Mouse (Mus musculus) spleen, adult 12 weeks (tissue): ENCODE measurements around the gene Utp18.
"Not testable (repeated sequence)": the region's sequence is repeated elsewhere in the genome, so short reads cannot be mapped to it uniquely, and the experiment has no call there.

Source experiments
- DNase-seq: peaks from one replicate; pipeline ENCODE4 v3.0.0; 2022; ENCODE audit warnings: low spot score

The Utp18 gene

DNA sequence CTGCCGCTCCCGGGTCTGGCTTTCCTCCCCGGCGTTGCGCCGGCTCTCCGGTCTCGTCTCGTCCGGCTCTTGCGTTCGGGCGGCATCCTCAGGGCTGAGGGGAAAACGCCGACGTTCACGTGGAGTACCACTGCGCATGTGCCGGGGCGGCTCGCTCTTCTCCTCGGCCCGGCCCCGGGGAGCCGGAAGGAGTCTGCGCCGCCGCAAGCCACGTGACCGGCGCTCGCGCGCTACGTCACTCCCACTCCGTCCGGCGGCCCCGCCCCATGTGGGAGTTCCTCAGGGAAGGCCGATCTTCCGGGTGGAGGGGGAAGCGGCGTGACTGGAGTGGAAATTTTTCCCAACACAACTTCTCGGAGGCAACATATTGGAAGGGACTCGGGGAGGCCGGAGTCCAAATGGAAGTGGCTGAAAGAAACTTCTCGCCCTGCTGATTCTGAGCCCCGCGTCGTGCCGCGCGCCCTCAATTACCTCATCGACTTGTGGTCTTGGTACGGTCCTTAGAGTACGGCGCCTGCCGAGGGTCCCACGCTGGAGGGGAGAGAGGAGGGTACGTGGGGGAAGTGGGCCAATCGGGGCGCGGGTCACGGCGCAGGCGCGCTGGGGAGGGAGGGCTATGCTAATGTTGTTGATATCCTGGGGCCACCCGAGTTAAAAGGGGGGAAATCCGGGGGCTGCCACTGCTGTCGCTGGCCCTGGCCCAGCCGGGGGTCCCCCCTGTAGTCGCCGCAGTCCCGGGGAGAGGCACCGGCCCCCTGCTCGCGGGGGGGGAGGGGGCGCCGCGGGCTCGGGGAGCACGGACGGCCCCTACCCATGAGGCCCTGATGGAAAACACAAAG is at the start of gene Utp18, which contains the start of gene Mbtd1:
Gene Utp18 (minus strand): TSS at position 195 of the 839 bp plus-strand sequence.
Gene Mbtd1 (plus strand): TSS at position 281 of the 839 bp plus-strand sequence.
- DNase-seq, result peak; percentile 98

DNA sequence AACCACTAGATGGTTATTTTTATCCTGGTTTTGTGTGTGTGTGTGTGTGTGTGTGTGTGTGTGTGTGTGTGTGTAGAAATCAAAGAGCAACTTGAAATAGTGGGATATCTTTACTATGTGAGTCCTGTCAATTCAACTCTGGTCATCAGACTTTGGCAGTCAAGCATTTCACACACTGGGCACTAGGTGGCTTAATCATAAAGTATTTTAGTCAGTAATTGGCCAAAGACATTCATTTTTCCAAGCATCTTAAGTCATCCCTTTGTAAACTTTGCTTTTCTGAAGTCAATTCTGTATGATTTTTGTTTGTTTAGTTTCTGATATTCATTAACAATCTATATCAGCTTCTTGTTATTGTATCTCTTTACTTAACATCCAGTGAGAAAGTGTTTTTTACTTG is 43.5 kb upstream of the Utp18 start:
- DNase-seq, result no peak

DNA sequence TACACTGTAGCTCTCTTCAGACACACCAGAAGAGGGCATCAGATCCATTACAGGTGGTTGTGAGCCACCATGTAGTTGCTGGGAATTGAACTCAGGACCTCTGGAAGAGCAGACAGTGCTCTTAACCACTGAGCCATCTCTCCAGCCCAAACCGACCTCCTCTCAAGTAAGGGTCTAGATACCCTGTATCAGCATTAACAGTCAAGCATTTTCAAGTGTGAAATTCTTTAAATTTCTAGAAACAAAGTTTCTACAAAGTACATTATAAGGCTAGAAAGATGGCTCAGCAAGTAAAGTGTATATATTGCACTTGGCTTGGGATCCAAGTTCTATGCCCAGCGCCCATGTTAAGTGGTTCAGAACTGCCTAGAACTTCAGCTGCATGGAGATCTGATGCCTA is 29.5 kb upstream of the Utp18 start:
- not testable (repeated sequence) for DNase-seq

DNA sequence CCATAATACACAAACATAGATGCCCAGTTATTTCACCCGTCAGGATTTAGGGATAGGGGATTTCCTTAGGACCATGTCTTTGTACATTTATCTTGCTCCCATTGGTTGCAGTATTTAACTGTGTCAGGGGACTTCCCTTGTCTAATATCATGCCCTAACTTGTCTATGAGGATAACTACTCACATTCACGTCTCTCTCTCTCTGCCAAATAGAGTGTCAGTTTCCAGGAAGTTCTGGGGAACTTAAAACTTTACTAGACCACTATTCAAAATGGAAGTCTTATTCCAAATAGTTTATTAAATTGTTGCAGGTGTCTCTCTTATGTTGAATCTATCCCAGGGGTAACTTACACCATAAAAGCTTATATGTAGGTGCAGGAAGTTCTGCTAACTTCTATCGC is 26.0 kb upstream of the Utp18 start:
- no peak for DNase-seq

DNA sequence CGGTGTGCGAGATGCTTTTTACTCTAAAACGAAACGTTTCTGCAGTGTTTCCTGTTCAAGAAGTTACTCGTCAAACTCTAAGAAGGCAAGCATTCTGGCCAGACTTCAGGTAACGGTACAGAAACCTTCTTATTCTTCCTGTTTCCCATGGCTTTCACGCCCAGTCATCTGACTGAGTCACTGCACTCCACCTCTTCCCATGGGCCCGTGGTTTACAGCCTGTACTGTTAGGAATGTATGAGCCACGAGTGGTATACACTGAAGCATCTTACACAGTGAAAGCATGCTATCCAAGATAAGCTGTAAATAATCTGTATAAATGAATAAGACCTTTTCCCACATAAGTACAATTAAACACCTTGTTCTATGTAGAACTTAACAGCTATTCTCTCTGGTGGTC is 23.3 kb upstream of the Utp18 start:
- DNase-seq, result no peak

DNA sequence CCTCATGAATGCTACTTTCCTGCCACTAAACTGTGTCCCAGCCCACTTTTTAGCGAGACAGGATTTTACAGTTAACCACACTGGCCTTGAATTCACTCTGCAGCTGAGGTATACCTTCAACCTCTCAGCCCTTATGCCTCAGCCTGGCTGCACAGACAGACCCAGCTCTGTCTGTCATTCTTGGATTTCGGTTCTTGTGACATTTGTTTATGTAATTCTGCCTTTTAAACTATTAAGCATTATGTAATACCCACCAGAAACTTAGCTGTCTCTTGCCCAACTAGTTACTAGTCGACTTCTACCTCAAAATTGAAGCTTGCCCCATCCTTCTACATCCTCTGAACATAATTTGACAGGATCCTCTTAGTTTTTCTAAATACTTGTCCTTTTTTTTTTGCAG is 22.3 kb upstream of the Utp18 start:
- DNase-seq, result no peak

DNA sequence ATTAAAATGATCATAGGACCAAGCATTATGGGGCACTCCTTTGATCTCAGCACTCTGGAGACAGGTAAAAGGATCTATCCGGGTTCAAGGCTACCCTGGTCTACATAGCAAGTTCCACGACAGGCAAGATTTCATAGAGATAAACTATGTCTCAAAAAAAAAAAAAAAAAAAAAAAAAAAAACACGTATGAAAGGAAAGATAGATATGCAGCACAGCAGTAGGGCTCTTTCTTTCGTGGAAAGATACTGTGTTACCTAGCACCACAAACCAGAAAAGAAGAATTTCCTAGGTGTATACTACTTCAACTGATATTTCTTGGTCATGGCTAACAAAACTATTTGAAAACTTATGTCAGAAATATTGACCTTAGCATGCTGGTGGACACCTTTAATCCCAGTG is 21.3 kb upstream of the Utp18 start:
- DNase-seq, result no peak

DNA sequence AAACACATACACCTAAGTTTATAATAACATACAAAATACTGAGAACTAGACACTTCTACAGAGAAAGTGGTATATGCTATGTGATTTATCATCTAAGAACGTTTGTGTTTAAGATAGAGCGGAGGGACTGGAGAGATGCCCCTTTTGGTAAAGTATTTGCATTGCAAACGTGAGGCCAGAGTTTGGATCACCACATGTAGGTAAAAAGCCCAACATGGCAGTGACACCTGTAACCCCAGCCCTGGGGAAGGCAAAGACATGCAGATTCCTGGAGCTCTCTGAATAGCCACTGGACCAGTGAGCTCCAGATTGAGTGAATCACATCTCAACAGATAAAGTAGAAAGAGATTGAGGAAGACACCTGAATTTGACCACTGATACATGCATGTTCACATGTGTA is 12.2 kb upstream of the Utp18 start:
- no peak for DNase-seq

DNA sequence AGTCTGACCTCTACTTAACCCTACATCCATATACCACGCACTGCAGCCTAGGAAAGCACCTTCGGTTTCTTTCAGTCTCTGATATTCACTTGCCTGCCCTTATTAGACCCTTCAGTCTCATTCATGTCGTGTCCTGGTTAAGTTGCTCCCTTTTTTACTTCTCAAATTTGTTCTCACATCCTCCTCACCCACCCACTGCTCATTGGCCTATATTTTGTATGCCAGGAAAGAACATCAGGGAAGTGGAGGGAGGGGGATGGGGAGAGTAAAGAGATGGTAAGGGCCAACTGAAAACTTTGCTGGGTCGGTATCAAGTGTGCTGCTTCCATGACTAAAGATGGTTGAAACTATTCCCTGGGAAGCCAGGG is 1.5 kb upstream of the Utp18 start:
- DNase-seq, result no peak

DNA sequence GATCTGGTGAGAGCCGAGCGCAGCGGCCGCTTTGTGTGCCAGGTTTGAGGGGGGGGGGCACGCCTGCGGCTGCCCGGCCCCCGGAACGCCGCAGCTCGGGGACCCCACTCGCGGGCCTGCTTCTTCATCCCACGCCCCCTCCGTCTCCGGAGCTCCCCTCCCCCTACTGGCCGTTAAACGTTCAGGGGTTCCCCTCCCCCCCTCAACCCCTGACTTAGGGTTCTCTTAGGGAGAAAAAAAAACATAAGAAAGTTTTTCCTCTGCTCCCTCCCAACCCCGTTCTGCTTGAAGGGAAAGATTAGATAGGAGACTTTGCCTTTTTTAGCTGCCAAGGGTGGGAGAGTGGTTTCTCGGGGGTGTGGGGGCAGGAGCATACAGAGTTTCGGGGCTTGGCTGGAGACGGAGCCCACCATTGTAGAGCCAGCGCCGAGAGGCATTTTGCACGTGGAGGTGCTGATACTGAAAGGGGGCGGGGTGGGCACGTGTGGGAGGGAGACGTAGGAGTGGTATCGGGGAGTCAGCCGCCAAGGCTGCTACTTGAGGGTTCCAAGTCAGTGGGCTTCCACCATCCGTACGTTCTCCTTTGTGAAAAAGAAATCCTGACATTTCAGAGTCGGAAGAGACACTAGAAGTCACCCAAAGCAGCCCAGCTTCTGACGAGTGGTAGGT is 979 bp upstream of the Utp18 start:
- peak; percentile 15 for DNase-seq

DNA sequence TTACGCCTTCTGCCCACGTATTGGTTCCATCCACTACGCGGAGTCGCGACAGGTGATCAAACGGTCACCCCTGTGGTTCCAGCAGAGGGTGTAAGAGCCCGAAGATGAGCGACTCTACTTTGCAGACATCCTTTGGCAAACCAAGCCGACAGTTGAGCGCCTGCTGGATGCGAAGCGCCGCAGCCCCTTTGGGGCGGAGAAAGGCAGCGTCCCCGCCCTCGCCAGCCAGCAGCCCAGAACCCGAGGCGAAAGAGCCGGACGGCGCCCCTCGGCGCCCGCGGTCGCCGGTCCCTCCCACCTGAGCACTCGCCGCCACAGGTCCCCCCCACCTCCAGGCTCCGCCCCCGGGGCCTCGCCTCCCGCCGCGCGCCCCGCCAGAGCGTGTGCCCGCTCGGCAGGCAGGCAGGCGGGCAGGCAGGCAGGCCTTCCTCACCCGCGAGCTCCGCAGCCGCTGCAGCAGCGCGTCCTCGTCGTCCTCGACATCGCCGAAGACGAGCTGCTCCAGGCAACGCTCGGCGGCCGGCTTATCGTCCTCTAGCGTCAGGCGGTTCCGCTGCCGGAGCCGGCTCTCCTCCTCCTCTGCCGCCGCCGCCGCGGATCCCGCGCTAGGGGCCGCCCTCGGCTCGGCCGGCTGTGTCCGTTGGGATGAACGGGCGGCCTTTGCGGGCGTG is 530 bp downstream of the Utp18 start:
- peak; percentile 79 for DNase-seq

DNA sequence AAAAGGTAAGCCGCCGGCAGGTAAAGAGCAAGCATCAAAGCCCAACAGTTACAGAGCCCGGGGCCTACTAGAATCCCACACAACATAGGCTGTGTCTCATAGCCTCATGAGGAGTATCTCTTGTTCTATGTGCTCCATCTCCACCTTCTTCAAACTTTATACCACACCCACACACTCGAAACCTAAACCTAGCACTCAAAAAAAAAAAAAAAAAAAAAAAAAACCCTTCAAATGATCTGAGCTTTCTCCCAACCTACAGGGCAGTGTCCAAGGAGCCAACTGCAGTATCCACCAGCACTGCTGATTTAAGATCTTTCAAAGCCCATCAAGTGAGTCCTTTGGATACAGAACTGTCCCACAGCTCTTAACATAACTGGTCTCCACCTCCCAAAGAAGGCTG is 1.5 kb downstream of the Utp18 start:
- DNase-seq, result no peak

DNA sequence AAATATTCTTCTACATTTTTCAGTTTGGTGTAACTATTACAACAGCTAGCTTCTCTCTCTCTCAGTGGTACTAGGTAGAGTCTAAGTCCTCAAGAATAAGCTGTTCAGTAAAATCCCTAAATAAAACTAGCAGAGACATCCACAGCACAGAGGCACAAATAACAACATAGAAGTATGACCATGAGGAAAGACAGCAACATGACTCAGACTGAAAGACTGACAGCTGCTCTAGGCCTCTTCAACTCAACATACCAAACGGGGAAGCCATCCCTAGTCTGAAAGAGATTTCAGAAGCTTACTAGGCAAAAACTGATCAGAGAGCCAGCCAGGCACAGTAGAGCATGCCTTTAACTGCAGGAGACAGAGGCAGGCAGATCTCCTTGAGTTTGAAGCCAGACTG is 22.9 kb downstream of the Utp18 start:
- no peak for DNase-seq

DNA sequence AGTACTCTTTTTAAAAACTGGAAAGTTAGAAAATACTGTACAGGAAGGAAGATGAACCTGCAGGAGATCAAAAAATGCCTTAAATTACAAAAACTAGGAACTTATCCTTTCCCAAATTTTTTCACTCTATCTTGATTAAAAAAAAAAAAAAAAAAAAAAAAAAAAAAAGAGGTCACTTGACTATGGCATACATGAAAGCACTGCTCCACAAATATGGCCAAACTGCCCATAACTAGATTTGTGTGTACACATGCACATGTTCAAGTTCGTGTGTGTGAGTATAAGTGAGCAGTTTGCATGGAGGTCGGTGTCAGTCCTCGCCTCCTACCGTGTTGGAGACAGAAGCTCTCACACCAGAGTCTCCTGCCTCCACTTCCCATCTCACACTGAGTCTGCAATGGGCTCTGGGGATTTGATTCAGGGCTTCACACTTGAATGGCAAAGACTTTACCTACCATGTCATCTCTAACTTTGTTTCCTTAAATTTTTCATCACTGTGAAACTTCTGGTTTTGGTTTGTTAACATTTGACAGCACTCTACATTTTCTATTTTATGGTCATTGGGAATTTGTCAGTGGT is 23.4 kb downstream of the Utp18 start:
- DNase-seq, result no peak

DNA sequence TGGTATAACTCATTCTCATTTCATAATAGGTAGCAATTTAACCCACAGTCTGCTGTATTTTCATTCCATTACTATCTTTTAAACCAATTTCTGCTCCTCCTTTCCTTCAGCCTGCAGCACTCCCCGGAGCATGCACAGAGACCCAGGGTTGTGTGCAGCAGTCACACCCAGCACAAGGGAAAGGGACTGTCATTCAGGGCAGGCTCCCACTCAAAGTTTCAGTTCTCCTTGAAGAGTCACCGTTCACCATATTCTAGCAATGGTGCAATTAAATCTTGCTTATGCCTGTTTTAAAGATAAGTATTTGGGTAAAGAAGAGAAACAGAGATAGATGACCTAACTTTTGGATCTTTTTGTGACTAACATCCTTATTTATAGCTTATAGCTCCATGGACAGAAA is 24.4 kb downstream of the Utp18 start:
- DNase-seq, result no peak

DNA sequence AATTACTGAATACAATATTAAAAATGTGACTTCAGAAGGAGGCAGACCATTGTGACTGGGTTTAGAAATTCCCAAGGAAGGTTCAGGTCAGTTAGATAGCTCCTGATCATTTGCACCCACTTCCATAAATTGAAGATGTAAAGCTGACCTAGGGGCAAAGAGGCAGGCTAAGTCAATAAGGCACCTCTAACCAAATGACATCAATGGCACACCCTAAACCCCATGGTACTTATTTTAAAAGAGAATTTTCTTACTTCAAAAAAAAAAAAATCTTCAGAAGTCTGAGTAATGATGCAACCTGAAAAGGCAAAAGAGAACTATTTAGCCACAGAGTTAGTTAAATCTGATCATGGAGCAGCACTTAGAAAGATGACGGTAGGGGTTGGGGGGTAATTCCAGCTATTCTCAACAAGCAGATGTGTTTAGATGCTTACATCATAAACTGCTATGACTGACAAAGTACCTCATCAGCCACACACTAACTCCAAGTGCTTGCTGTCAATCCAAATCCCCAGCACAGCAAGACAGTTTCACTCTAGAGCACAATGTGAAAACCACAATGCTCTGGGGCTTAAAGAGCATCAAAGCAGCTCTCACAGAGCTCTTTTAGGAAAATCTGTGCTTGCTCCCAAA is 24.9 kb downstream of the Utp18 start:
- DNase-seq, result no peak

DNA sequence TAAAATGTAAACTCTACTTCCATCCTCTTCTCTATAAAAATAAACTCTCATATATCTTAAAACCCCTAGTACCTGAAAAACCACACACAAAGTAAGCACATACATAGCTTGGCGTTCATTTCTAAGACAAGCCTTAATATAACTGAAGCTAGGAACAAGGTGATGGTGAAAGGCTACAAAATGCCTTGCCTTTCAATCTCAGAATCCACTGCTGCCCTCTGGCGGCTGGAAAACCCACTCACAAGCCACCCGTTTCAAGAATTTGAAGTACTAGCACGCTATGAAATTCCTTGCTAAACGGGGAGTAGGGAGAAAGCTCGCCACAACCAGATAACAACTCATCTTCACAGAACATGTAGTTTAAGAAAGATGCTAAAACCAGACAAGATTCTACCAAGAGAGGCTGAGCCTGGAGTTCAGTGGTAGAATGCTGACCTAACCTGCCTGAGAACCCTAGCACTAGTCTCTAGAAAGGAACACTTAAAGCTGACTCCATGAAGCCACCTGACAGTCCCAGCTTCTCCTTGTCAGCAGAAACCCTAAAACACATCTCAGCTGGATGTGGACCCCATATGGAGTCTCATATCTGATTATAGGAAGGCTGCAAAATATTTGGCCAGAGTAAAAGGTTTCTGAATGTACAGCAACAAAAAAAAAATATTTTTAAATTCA is 29.1 kb downstream of the Utp18 start:
- DNase-seq, result no peak

DNA sequence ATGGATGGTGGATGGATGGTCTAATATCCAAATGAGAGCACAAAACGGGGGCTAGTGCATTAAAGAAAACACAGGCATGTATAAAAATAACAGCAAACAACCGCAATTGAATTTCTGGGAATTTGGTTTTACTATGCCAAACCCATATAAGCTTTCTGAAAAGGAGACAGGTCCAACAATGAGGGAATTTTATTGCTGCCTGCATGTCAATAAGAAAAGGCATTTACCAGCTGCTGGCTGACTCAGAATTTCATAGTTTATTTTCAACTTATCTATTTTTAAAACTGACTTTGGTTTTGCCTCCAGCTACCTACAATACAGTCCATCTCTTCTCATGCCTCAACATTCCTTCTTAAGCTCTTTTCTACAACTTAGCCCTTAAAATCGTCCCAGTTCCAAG is 33.0 kb downstream of the Utp18 start:
- DNase-seq, result no peak

DNA sequence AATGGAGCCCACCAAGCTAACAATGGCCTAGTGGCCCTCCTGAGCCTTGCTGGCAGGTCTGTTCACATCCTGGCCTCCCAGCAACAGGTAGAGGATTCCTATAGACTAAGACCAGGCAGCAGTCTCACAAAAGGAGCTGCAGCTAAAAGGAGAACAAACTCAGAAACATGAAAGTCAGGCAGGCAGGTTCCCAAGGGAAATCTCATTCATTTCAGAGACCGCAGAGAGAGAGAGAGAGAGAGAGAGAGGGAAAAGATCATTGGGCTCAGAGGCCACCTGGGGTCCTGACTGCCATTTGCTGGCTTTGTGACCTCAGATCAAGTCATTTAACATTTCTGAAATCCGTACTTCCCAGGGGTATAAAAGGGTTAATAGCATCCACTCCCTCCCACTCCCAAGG is 38.2 kb downstream of the Utp18 start:
- no peak for DNase-seq

DNA sequence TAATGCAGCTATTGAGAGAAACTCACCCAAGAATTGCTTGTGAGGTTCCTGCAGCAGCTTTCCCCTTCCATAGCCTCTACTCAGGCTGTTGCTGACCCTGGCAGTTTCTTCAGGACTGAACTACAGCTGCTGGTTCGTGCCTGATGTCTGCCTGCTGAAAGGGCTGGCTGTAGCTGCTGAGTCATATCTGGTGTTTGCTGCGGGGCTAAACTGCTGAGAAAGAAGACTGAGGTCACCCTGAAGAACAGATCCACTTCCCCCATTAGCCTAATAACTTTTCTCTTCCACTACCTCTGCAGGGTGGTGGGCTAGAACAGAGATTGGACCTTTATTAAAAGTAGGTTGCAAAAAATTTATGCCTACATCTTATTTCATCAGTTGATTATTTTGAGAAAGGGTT is 49.8 kb downstream of the Utp18 start:
- no peak for DNase-seq

DNA sequence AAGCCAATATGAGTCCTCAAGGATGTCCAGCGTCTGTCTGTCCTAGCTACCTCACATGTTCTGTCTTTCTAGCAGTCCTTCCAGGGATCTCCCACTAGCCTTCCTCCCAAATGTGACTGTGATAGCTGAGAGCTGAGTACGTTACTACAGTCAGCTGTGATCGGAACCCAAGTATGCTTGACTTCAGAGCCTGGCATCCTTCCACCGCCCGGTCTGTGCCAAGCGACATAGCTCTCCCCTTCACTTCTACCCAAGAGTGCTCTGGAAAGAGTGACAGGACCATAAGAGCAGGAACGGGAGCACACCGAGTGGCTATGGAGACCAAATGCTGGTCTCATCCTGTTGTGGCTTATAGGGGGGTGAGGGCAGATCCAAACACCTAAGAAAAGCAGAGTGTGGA is 55.6 kb downstream of the Utp18 start:
- DNase-seq, result no peak

DNA sequence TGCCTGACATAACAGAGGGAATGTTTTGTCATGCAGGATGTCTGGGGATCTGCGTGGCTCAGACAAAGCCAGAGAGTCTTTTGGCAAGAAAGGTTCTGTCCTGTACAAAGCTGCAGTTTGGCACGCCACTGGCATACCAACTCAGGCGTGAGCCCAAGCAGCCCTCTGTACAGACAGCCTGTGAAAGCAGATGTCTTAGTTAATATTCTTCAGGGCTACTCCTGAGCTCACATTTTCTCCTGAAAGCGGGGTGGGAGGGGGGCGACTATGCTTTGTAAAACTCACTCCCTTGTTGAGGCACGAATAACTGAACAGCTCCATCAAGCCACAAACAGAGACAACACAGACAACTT is 56.3 kb downstream of the Utp18 start:
- DNase-seq, result no peak
